Mouse (Mus musculus) erythroblast, embryonic 14.5 days (primary cell): ENCODE results near the gene Parva.

ENCODE experiments used
- GATA1 ChIP-seq: IDR thresholded peaks from 2 replicates; pipeline ENCODE4 v1.6.1; 2012; ENCODE audit warnings: low read length, inconsistent platforms, mixed read lengths
- TAL1 ChIP-seq: IDR thresholded peaks from 3 replicates; pipeline ENCODE4 v1.6.1; 2012; ENCODE audit warnings: low read length, inconsistent platforms, mixed read lengths

DNA sequence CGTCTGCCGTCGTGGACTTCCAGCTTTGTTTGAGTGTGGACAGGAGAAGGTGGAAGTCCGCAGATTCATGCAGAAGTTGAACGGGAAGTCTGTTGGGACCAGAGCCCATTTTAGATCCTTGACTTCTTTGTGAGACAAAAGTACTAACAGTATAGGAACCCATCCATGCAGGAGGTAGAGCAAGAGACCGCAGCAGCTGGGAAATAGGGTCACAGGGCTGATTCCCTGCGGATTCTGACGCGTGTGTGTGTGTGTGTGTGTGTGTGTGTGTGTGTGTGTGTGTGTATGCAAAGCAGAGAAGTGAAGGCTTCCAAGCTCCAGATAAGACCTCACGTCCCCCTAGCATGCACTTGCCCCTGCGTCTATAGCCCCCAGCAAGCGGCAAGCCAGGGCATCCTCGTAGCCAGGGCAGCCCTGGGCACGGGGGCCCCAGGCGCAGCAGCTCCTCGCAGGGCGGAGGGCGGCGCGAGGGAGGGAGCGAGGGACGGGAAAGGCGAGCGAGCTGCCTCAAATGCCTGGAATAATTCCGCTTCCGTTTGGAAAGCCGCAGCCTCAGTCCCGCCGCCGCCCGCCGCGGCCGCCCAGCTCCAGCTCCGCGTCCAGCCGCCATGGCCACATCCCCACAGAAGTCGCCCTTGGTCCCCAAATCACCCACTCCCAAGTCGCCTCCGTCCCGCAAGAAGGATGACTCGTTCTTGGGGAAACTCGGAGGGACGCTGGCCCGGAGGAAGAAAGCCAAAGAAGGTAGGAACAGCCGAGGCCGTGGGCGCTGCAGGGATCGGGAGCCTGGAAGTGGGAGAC is at the start of gene Parva:
- TF ChIP-seq TAL1: no peak
- TF ChIP-seq GATA1: no peak
